Mouse (Mus musculus) heart, adult 2 months (tissue): ENCODE results near the gene Golga3. TPM values are rescaled to one million over a fixed set of nuclear protein-coding genes. Genes with fewer than 3 reads are reported as not detected.

Source experiments
- DNase-seq, 2 experiments: peaks; one replicate each; pipeline ENCODE4 v3.0.0; 2021
- H3K27ac ChIP-seq: fragments of 200-600 bp; 2 replicates; pipeline ENCODE4 v1.8.1; 2022
- H3K27me3 ChIP-seq: fragments of 200-500 bp; 2 replicates; pipeline ENCODE4 v1.6.1; 2012; ENCODE audit warnings: mild to moderate bottlenecking, low read length, inconsistent platforms, mixed read lengths; ENCODE audit not compliant: control insufficient read depth, insufficient read depth
- H3K36me3 ChIP-seq: fragments of 200-500 bp; 2 replicates; pipeline ENCODE4 v1.6.1; 2012; ENCODE audit warnings: low read length, inconsistent platforms; ENCODE audit not compliant: control insufficient read depth, insufficient read depth
- H3K4me1 ChIP-seq: fragments of 200-500 bp; 2 replicates; pipeline ENCODE4 v1.6.1; 2011; ENCODE audit warnings: low read length; ENCODE audit not compliant: control insufficient read depth, insufficient read depth
- H3K4me3 ChIP-seq: fragments of 200-600 bp; 2 replicates; pipeline ENCODE4 v1.8.1; 2022
- H3K79me2 ChIP-seq: fragments of 200-500 bp; replicated peaks from 2 replicates; pipeline ENCODE4 v1.6.1; 2012; ENCODE audit warnings: mild to moderate bottlenecking, inconsistent platforms, low read length, moderate library complexity, mixed read lengths; ENCODE audit not compliant: control insufficient read depth, insufficient read depth
- H3K9ac ChIP-seq: fragments of 200-500 bp; 2 replicates; pipeline ENCODE4 v1.6.1; 2012; ENCODE audit warnings: low read depth, mild to moderate bottlenecking, control low read depth, inconsistent platforms, low read length, mixed read lengths
- CTCF ChIP-seq: fragments of 200-600 bp; IDR thresholded peaks from 2 replicates; pipeline ENCODE4 v1.8.1; 2022; ENCODE audit warnings: antibody characterized with exemption, mild to moderate bottlenecking, moderate library complexity
- EP300 ChIP-seq: fragments of 200-500 bp; IDR thresholded peaks from 2 replicates; pipeline ENCODE4 v1.6.1; 2011; ENCODE audit warnings: low read depth, low read length, control low read depth; ENCODE audit not compliant: insufficient read depth
- POLR2A ChIP-seq: fragments of 200-500 bp; IDR thresholded peaks from 2 replicates; pipeline ENCODE4 v1.6.1; 2011; ENCODE audit warnings: mild to moderate bottlenecking, low read depth, low read length, control low read depth; ENCODE audit not compliant: insufficient read depth
- WGBS: fragments of 180-500 bp; shearing (Covaris S2); methylation state at CpG from one replicate; pipeline ENCODE4 v1.1.7; 2018; 5-methylcytosine and 5-hydroxymethylcytosine counted together
- intact Hi-C: fragments of 180-260 bp; cut with DNase I; formaldehyde crosslinking; loops from one replicate; pipeline ENCODE4 v1.15.1; 2025
- polyA plus RNA-seq: library from polyadenylated mRNA; depleted of rRNA; stranded (reverse); fragments of >200 nt; gene quantifications from 2 replicates; pipeline ENCODE4 v1.2.3, GENCODE M21; 2012; rRNA removed
- total RNA-seq, 2 experiments: library from RNA; stranded (reverse); gene quantifications; 2 replicates each; pipeline ENCODE4 v1.2.3; 2021

Golga3 gene
- total and polyA plus RNA-seq, 3 experiments, result 9.8 to 53.6 (median 47.2) TPM

- peaks cover 5% of the 10 kb centered on the region for H3K79me2 ChIP-seq
- H3K27ac ChIP-seq, result no peak overlapping the region
- 88% methylated on average over 4 of the region's 4 CpGs for WGBS
- no peak overlapping the region for H3K9ac ChIP-seq
- intact Hi-C loops, result no loop called here
- H3K4me1 ChIP-seq, result peaks cover 5% of the 10 kb centered on the region
- no peaks in the 10 kb centered on the region for H3K27me3 ChIP-seq
- no peak overlapping the region for H3K4me3 ChIP-seq
- TF ChIP-seq POLR2A (no peak), EP300 (no peak), CTCF (no peak)
- no peak for DNase-seq
- no peaks in the 10 kb centered on the region for H3K36me3 ChIP-seq
These were observed 90.4 kb downstream of the Golga3 start for GRCm38 (mm10) chr5:110266941-110267340.

- TF ChIP-seq POLR2A, result peak; percentile 74
- 0 out of 2 replicates have a peak, but pooled peaks have one; percentile 7 for TF ChIP-seq EP300
- TF ChIP-seq CTCF, result peak; percentile 85
- H3K36me3 ChIP-seq, result no peaks in the 10 kb centered on the region
- peak within 1 kb of the TSS; percentile 65 for H3K4me3 ChIP-seq
- H3K27me3 ChIP-seq, result no peaks in the 10 kb centered on the region
- H3K79me2 ChIP-seq, result peaks cover 5% of the 10 kb centered on the region
- peak within 1 kb of the TSS; percentile 96 for H3K9ac ChIP-seq
- intact Hi-C loops, result loop anchor here (1.0 to 2.0 kb wide), 2 partner anchors 17 to 37 kb away; partner anchors contain the start of genes Pole and Pxmp2
- DNase-seq, result peak; percentile 90 to 91
- peak within 1 kb of the TSS; percentile 80 for H3K27ac ChIP-seq
- H3K4me1 ChIP-seq, result peaks cover 5% of the 10 kb centered on the region
- under 1% methylated on average over 66 of the region's 66 CpGs for whole genome bisulfite sequencing
These were observed 92.9 kb downstream of the Golga3 start, which contains the start of gene Pgam5 for GRCm38 (mm10) chr5:110269141-110270101. Pgam5 (minus strand) TSS chr5:110269913.

GRCm38 (mm10) chr5:110270242-110270641 lies 93.7 kb downstream of the Golga3 start:
- H3K27me3 ChIP-seq, result no peaks in the 10 kb centered on the region
- peaks cover 5% of the 10 kb centered on the region for H3K79me2 ChIP-seq
- peaks cover 5% of the 10 kb centered on the region for H3K4me1 ChIP-seq
- no peak overlapping the region; the same call in 1 of the 2 replicates for H3K4me3 ChIP-seq
- no peaks in the 10 kb centered on the region for H3K36me3 ChIP-seq
- no peak overlapping the region; the same call in 1 of the 2 replicates for H3K27ac ChIP-seq
- 95% methylated on average over 6 of the region's 6 CpGs for WGBS
- intact Hi-C loops, result loop anchor here (1.0 kb wide), 1 partner anchor 16 kb away; the partner anchor contains the start of genes Pole and Pxmp2
- H3K9ac ChIP-seq, result no peak overlapping the region
- no peak for DNase-seq
- TF ChIP-seq EP300 (no peak), POLR2A (no peak), CTCF (no peak)

- DNase-seq, result no peak
- Histone ChIP-seq H3K79me2 (peaks cover 4% of the 10 kb centered on the region), H3K27ac (no peak overlapping the region), H3K4me3 (no peak overlapping the region), H3K36me3 (no peaks in the 10 kb centered on the region), H3K4me1 (no peaks in the 10 kb centered on the region), H3K27me3 (no peaks in the 10 kb centered on the region), H3K9ac (no peak overlapping the region)
- 63% methylated on average over 4 of the region's 4 CpGs for WGBS
- TF ChIP-seq POLR2A, result no peak
- TF ChIP-seq CTCF, result no peak
- no peak for TF ChIP-seq EP300
- intact Hi-C loops, result no loop called here
These were observed 97.6 kb downstream of the Golga3 start for GRCm38 (mm10) chr5:110274147-110274546.

- TF ChIP-seq CTCF, result no peak
- TF ChIP-seq EP300, result no peak
- no peak for TF ChIP-seq POLR2A
- DNase-seq, result no peak
- no peaks in the 10 kb centered on the region for H3K4me1 ChIP-seq
- H3K27me3 ChIP-seq, result no peaks in the 10 kb centered on the region
- H3K36me3 ChIP-seq, result no peaks in the 10 kb centered on the region
- H3K9ac ChIP-seq, result no peak overlapping the region
- no peaks in the 10 kb centered on the region for H3K79me2 ChIP-seq
- WGBS, result 49% methylated on average over 2 of the region's 2 CpGs
- H3K4me3 ChIP-seq, result no peak overlapping the region
- H3K27ac ChIP-seq, result no peak overlapping the region
- intact Hi-C loops, result no loop called here
These were observed 98.3 kb downstream of the Golga3 start for GRCm38 (mm10) chr5:110274846-110275245.

Other genes starting within 250 kb of the Golga3 start
- 1 to 10 TPM; 6.6 to 7.6 TPM for gene Zfp932, start 180.2 kb upstream of the Golga3 start, total RNA-seq
- gene Zfp932, start 180.2 kb upstream of the Golga3 start, polyA plus RNA-seq, result 2.5 and 7.7 TPM in 2 replicates
- gene Gm17655, start 104.2 kb upstream of the Golga3 start, total RNA-seq, result 1 to 10 TPM in 1 of 2 experiments, under 1 TPM in 1; 0.98 to 3.1 TPM
- gene Gm17655, start 104.2 kb upstream of the Golga3 start, polyA plus RNA-seq, result 0.12 and 0.53 TPM in 2 replicates
- gene Gm35315, start 82.3 kb upstream of the Golga3 start, total RNA-seq, result not detected
- 0.06 TPM in 1 of 2 replicates, not detected in the other for gene Gm35315, start 82.3 kb upstream of the Golga3 start, polyA plus RNA-seq
- gene Plcxd1, start 76.7 kb upstream of the Golga3 start, total RNA-seq, result not detected
- gene Plcxd1, start 76.7 kb upstream of the Golga3 start, polyA plus RNA-seq, result 0.06 and 0.64 TPM in 2 replicates
- gene Gtpbp6, start 68.5 kb upstream of the Golga3 start, total RNA-seq, result 10 to 100 TPM; 26.0 to 27.3 TPM
- gene Gtpbp6, start 68.5 kb upstream of the Golga3 start, polyA plus RNA-seq, result 33.5 and 36.6 TPM in 2 replicates
- 1 to 10 TPM; 2.2 to 3.3 TPM for gene Zfp605, start 66.6 kb upstream of the Golga3 start, total RNA-seq
- gene Zfp605, start 66.6 kb upstream of the Golga3 start, polyA plus RNA-seq, result 0.68 and 1.2 TPM in 2 replicates
- gene Chfr, start 40.9 kb upstream of the Golga3 start, total RNA-seq, result 10 to 100 TPM; 11.3 to 14.5 TPM
- gene Chfr, start 40.9 kb upstream of the Golga3 start, polyA plus RNA-seq, result 16.2 and 21.7 TPM in 2 replicates
- gene Ankle2, start 54.3 kb downstream of the Golga3 start, total RNA-seq, result 10 to 100 TPM; 27.5 to 32.7 TPM
- gene Ankle2, start 54.3 kb downstream of the Golga3 start, polyA plus RNA-seq, result 6.7 and 10.0 TPM in 2 replicates
- gene Pgam5, start 93.2 kb downstream of the Golga3 start, total RNA-seq, result 10 to 100 TPM; 31.3 to 33.6 TPM
- gene Pgam5, start 93.2 kb downstream of the Golga3 start, polyA plus RNA-seq, result 20.9 and 29.3 TPM in 2 replicates
- 100 to 1,000 TPM; 107 to 137 TPM for gene Pxmp2, start 109.5 kb downstream of the Golga3 start, total RNA-seq
- gene Pxmp2, start 109.5 kb downstream of the Golga3 start, polyA plus RNA-seq, result 85.0 and 101 TPM in 2 replicates
- 1 to 10 TPM; 1.7 to 2.8 TPM for gene Pole, start 109.6 kb downstream of the Golga3 start, total RNA-seq
- 1.2 and 1.3 TPM in 2 replicates for gene Pole, start 109.6 kb downstream of the Golga3 start, polyA plus RNA-seq
- not detected for gene P2rx2, start 166.5 kb downstream of the Golga3 start, total RNA-seq
- 0.12 TPM in 1 of 2 replicates, not detected in the other for gene P2rx2, start 166.5 kb downstream of the Golga3 start, polyA plus RNA-seq
- gene Lrcol1, start 168.0 kb downstream of the Golga3 start, total RNA-seq, result not detected
- not detected in 2 replicates for gene Lrcol1, start 168.0 kb downstream of the Golga3 start, polyA plus RNA-seq